24 mouse cellular contexts compared by ENCODE assay signal in the genomic region with DNA sequence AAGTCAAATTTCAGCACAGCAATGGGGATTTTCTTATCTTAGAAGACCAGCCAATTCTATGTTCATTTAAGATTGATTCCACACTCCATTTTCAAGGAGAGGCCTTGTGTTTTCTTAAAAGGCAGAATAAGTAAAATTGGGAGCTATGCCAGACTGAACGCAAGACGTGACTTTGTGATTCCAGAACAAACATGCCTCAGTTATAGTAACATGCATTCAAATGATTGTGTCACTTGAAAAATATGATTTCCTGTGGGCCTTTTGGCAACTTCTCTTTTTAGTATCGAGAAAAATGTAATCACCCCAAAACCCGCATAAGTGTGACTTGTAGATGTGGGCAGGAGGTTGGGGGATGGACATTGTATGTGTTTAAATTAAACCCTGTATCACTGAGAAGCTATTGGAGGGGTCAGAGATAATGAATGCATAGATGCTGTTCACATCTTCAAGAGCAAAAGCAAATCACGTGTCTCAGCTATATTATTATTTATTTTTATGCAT. TPM values are rescaled to one million over a fixed set of nuclear protein-coding genes. Genes with fewer than 3 reads are reported as not detected.
DNase-seq lines count a peak whose midpoint lies in the region; ATAC-seq and TF ChIP-seq lines count a peak whose summit lies in the region.
"Had no signal": no experiment of that assay in that cellular context is flagged by ENCODE, and none has a peak within 500 bp of the region (broad histone marks: within the 10 kb centered on the region; RNA-seq: fewer than 3 reads in every experiment).

No protein-coding gene starts in this region.

- no peaks in the 10 kb centered on the region for H3K36me3 ChIP-seq in heart, embryonic 11.5 days (ENCODE audit: control insufficient read depth, insufficient read depth, low read length)
- H3K36me3 ChIP-seq: forebrain, embryonic 10.5 days; forebrain, embryonic 12.5 days had no signal

- no peak overlapping the region for H3K4me3 ChIP-seq in heart, embryonic 11.5 days (ENCODE audit: low read depth, low read length)
- H3K4me3 ChIP-seq in embryonic fibroblast, embryonic 13.5 days (ENCODE audit: insufficient read depth, low read length) = no peak overlapping the region
- H3K4me3 ChIP-seq: embryonic facial prominence, embryonic 13.5 days; erythroblast, embryonic 14.5 days; forebrain, embryonic 10.5 days; forebrain, embryonic 12.5 days had no signal

- WGBS in heart, embryonic 11.5 days (ENCODE audit: insufficient replicate concordance) = 78% methylated on average over 5 of the region's 5 CpGs

- H3K27ac ChIP-seq in heart, embryonic 11.5 days (ENCODE audit: low read depth, low read length) = no peak overlapping the region
- H3K27ac ChIP-seq in embryonic fibroblast, embryonic 13.5 days (ENCODE audit: insufficient read depth, low read length) = peak overlapping the region; percentile 40; the same call in 1 of the 2 replicates
- H3K27ac ChIP-seq: embryonic facial prominence, embryonic 13.5 days; forebrain, embryonic 10.5 days; forebrain, embryonic 12.5 days had no signal

- intact Hi-C loops in left cerebral cortex, postnatal 10 days (cut with DNase I) = no loop called here

- ATAC-seq in heart, embryonic 11.5 days (replicated peaks; ENCODE audit: insufficient number of reproducible peaks, low FRiP score, low TSS enrichment) = no peak
- peak; percentile 65 for ATAC-seq in common myeloid progenitor, adult 5-6 weeks (replicated peaks; ENCODE audit: low read depth, poor library complexity, severe bottlenecking)
- peak; percentile 46 to 68; a peak in 2 of 4 replicates for ATAC-seq in hematopoietic stem cell, adult 5-6 weeks (replicated peaks in 1 of 2; ENCODE audit: insufficient read depth in 1 of 2, low FRiP score in 2 of 2, low TSS enrichment in 1 of 2, low read depth in 1 of 2, poor library complexity in 2 of 2, severe bottlenecking in 2 of 2)
- ATAC-seq: forebrain, embryonic 14.5 days; forebrain, embryonic 16.5 days had no signal

- no peak for TF ChIP-seq POLR2A in embryonic fibroblast, embryonic 13.5 days (IDR thresholded peaks at IDR 0.05; ENCODE audit: low read depth, low read length)

- H3K4me2 ChIP-seq in heart, embryonic 11.5 days = no peak overlapping the region
- H3K4me2 ChIP-seq: embryonic facial prominence, embryonic 13.5 days; forebrain, embryonic 12.5 days had no signal

- H3K9ac ChIP-seq in heart, embryonic 11.5 days (ENCODE audit: low read depth, low read length) = no peak overlapping the region
- H3K9ac ChIP-seq: embryonic facial prominence, embryonic 13.5 days; forebrain, embryonic 12.5 days had no signal

- H3K4me1 ChIP-seq in heart, embryonic 11.5 days (ENCODE audit: control insufficient read depth, insufficient read depth, low read length) = no peaks in the 10 kb centered on the region
- H3K4me1 ChIP-seq in embryonic fibroblast, embryonic 13.5 days (ENCODE audit: control insufficient read depth, insufficient read depth, low read length) = 0 out of 2 replicates have a peak, but pooled peaks cover 2% of the 10 kb centered on the region
- H3K4me1 ChIP-seq: embryonic facial prominence, embryonic 13.5 days had no signal

- no peak for TF ChIP-seq CTCF in embryonic fibroblast, embryonic 13.5 days (IDR thresholded peaks at IDR 0.05; ENCODE audit: borderline replicate concordance, insufficient read depth, low read length)

- H3K27me3 ChIP-seq in heart, embryonic 11.5 days (ENCODE audit: control insufficient read depth, insufficient read depth, low read length) = no peaks in the 10 kb centered on the region
- H3K27me3 ChIP-seq: embryonic facial prominence, embryonic 13.5 days; forebrain, embryonic 12.5 days had no signal

- DNase-seq in heart, adult 11 months = peak; percentile 22
- no peak for DNase-seq in layer of hippocampus, adult 11-12 months (ENCODE audit: low spot score)
- no peak for DNase-seq in left cerebral cortex, postnatal 10 days (ENCODE audit: extremely low spot score in 1 of 2, low spot score in 2 of 2)
- DNase-seq in kidney, postnatal 36 days = no peak
- DNase-seq: adrenal gland, adult 2 months; adrenal gland, postnatal 10 days; adrenal gland, postnatal 25 days; cerebellum, adult 11 months; cerebellum, adult 18-20 months; cerebellum, adult 8-10 months; cerebellum, adult 9-11 months; cerebellum, postnatal 14 days; cerebellum, postnatal 36 days had no signal

- H3K9me3 ChIP-seq in heart, embryonic 11.5 days (replicated peaks; ENCODE audit: control insufficient read depth, low read length) = no peaks in the 10 kb centered on the region
- H3K9me3 ChIP-seq: embryonic facial prominence, embryonic 13.5 days; forebrain, embryonic 10.5 days; forebrain, embryonic 12.5 days had no signal

RNA-seq across cellular contexts. Expression of a gene that starts 19.0 kb away (rescaled TPM):
- polyA plus RNA-seq in heart, embryonic 11.5 days (2014; fragmentation: Nextera tagmentation; extraction: Ambion mirVana) = 16.6 and 17.0 TPM in 2 replicates
- total RNA-seq in common myeloid progenitor, adult 5-6 weeks (2017) = 0.15 and 1.3 TPM in 2 replicates
- polyA plus RNA-seq in embryonic fibroblast, embryonic 13.5 days (2011; ENCODE audit: insufficient read length, low read depth, missing spikeins) = 105 and 296 TPM in 2 replicates
- total RNA-seq in hematopoietic stem cell, adult 5-6 weeks (2017) = 0.89 and 2.2 TPM in 2 replicates
- total RNA-seq in left cerebral cortex, postnatal 10 days (2021) = 10 to 100 TPM in 1 of 2 experiments, 1 to 10 TPM in 1; 8.9 to 10.8 TPM
- total RNA-seq: MEL had no signal
- polyA plus RNA-seq: erythroblast, embryonic 14.5 days had no signal
